Mouse (Mus musculus): Measurements from ENCODE around the gene Gcnt1. TPM values are rescaled to one million over a fixed set of nuclear protein-coding genes. Genes with fewer than 3 reads are reported as not detected.

Gcnt1 gene
- total and polyA plus RNA-seq, 2 experiments from 2014 or later: 2.5 to 9.9 TPM

GRCm38 (mm10) chr19:17406823-17407222 is 34.2 kb upstream of the Gcnt1 start:
- H3K27ac ChIP-seq (ENCODE audit: low read depth): no peak overlapping the region
- no peak for ATAC-seq (ENCODE audit: insufficient read depth, low read depth)
- no peaks in the 10 kb centered on the region for H3K9me3 ChIP-seq (replicated peaks; ENCODE audit: control insufficient read depth, low read length)
- H3K4me2 ChIP-seq (ENCODE audit: low read depth, low read length): no peak overlapping the region
- no peak for DNase-seq (ENCODE audit: low spot score)
- TF ChIP-seq EP300 (IDR thresholded peaks at IDR 0.05; ENCODE audit: low read depth) (no peak), CTCF (IDR thresholded peaks at IDR 0.05; ENCODE audit: low read depth) (no peak)
- H3K36me3 ChIP-seq (replicated peaks; ENCODE audit: control insufficient read depth, insufficient read depth, low read length): no peaks in the 10 kb centered on the region
- no peak overlapping the region for H3K4me3 ChIP-seq (ENCODE audit: low read depth, low read length)
- H3K9ac ChIP-seq (replicated peaks; ENCODE audit: low read depth, low read length): no peak overlapping the region
- no peaks in the 10 kb centered on the region for H3K27me3 ChIP-seq (ENCODE audit: control insufficient read depth, insufficient read depth, low read length)
- no peaks in the 10 kb centered on the region for H3K4me1 ChIP-seq (ENCODE audit: control insufficient read depth, insufficient read depth)
- 89% methylated on average over 5 of the region's 5 CpGs for WGBS

GRCm38 (mm10) chr19:17403175-17403574 is 30.5 kb upstream of the Gcnt1 start:
- H3K9ac ChIP-seq (replicated peaks; ENCODE audit: low read depth, low read length): no peak overlapping the region
- H3K4me1 ChIP-seq (ENCODE audit: control insufficient read depth, insufficient read depth): no peaks in the 10 kb centered on the region
- no peaks in the 10 kb centered on the region for H3K27me3 ChIP-seq (ENCODE audit: control insufficient read depth, insufficient read depth, low read length)
- WGBS: 82% methylated on average over 4 of the region's 4 CpGs
- H3K27ac ChIP-seq (ENCODE audit: low read depth): no peak overlapping the region
- ATAC-seq (ENCODE audit: insufficient read depth, low read depth): no peak
- no peak overlapping the region for H3K4me2 ChIP-seq (ENCODE audit: low read depth, low read length)
- DNase-seq (ENCODE audit: low spot score): no peak
- H3K9me3 ChIP-seq (replicated peaks; ENCODE audit: control insufficient read depth, low read length): no peaks in the 10 kb centered on the region
- H3K36me3 ChIP-seq (replicated peaks; ENCODE audit: control insufficient read depth, insufficient read depth, low read length): peaks cover 26% of the 10 kb centered on the region
- H3K4me3 ChIP-seq (ENCODE audit: low read depth, low read length): no peak overlapping the region
- TF ChIP-seq EP300 (IDR thresholded peaks at IDR 0.05; ENCODE audit: low read depth) (no peak), CTCF (IDR thresholded peaks at IDR 0.05; ENCODE audit: low read depth) (no peak)

GRCm38 (mm10) chr19:17400571-17400970 is 27.9 kb upstream of the Gcnt1 start:
- no peak for TF ChIP-seq CTCF (IDR thresholded peaks at IDR 0.05; ENCODE audit: low read depth)
- no peak for TF ChIP-seq EP300 (IDR thresholded peaks at IDR 0.05; ENCODE audit: low read depth)
- Histone ChIP-seq H3K9me3 (replicated peaks; ENCODE audit: control insufficient read depth, low read length) (no peaks in the 10 kb centered on the region), H3K27me3 (ENCODE audit: control insufficient read depth, insufficient read depth, low read length) (no peaks in the 10 kb centered on the region), H3K9ac (replicated peaks; ENCODE audit: low read depth, low read length) (no peak overlapping the region), H3K27ac (ENCODE audit: low read depth) (no peak overlapping the region), H3K4me1 (ENCODE audit: control insufficient read depth, insufficient read depth) (no peaks in the 10 kb centered on the region), H3K36me3 (replicated peaks; ENCODE audit: control insufficient read depth, insufficient read depth, low read length) (peaks cover 38% of the 10 kb centered on the region), H3K4me2 (ENCODE audit: low read depth, low read length) (no peak overlapping the region), H3K4me3 (ENCODE audit: low read depth, low read length) (no peak overlapping the region)
- no peak for ATAC-seq (ENCODE audit: insufficient read depth, low read depth)
- no peak for DNase-seq (ENCODE audit: low spot score)
- 55% methylated on average over 4 of the region's 4 CpGs for WGBS

GRCm38 (mm10) chr19:17399965-17400364 is 27.3 kb upstream of the Gcnt1 start:
- H3K27me3 ChIP-seq (ENCODE audit: control insufficient read depth, insufficient read depth, low read length): no peaks in the 10 kb centered on the region
- TF ChIP-seq CTCF (IDR thresholded peaks at IDR 0.05; ENCODE audit: low read depth) (no peak), EP300 (IDR thresholded peaks at IDR 0.05; ENCODE audit: low read depth) (no peak)
- no peak overlapping the region for H3K4me3 ChIP-seq (ENCODE audit: low read depth, low read length)
- no peak overlapping the region for H3K9ac ChIP-seq (replicated peaks; ENCODE audit: low read depth, low read length)
- 81% methylated on average over 4 of the region's 4 CpGs for WGBS
- no peak overlapping the region for H3K4me2 ChIP-seq (ENCODE audit: low read depth, low read length)
- no peaks in the 10 kb centered on the region for H3K9me3 ChIP-seq (replicated peaks; ENCODE audit: control insufficient read depth, low read length)
- DNase-seq (ENCODE audit: low spot score): no peak
- H3K4me1 ChIP-seq (ENCODE audit: control insufficient read depth, insufficient read depth): peaks cover 4% of the 10 kb centered on the region
- H3K36me3 ChIP-seq (replicated peaks; ENCODE audit: control insufficient read depth, insufficient read depth, low read length): peaks cover 38% of the 10 kb centered on the region
- H3K27ac ChIP-seq (ENCODE audit: low read depth): no peak overlapping the region
- ATAC-seq (ENCODE audit: insufficient read depth, low read depth): no peak

GRCm38 (mm10) chr19:17397922-17398321 is 25.3 kb upstream of the Gcnt1 start:
- DNase-seq (ENCODE audit: low spot score) (no peak), ATAC-seq (ENCODE audit: insufficient read depth, low read depth) (no peak)
- 63% methylated on average over 5 of the region's 5 CpGs for whole genome bisulfite sequencing
- Histone ChIP-seq H3K4me3 (ENCODE audit: low read depth, low read length) (no peak overlapping the region), H3K36me3 (replicated peaks; ENCODE audit: control insufficient read depth, insufficient read depth, low read length) (peaks cover 38% of the 10 kb centered on the region), H3K9me3 (replicated peaks; ENCODE audit: control insufficient read depth, low read length) (no peaks in the 10 kb centered on the region), H3K4me1 (ENCODE audit: control insufficient read depth, insufficient read depth) (peaks cover 16% of the 10 kb centered on the region), H3K27ac (ENCODE audit: low read depth) (no peak overlapping the region), H3K4me2 (ENCODE audit: low read depth, low read length) (no peak overlapping the region), H3K27me3 (ENCODE audit: control insufficient read depth, insufficient read depth, low read length) (no peaks in the 10 kb centered on the region), H3K9ac (replicated peaks; ENCODE audit: low read depth, low read length) (no peak overlapping the region)
- TF ChIP-seq EP300 (IDR thresholded peaks at IDR 0.05; ENCODE audit: low read depth) (no peak), CTCF (IDR thresholded peaks at IDR 0.05; ENCODE audit: low read depth) (no peak)

GRCm38 (mm10) chr19:17396802-17397201 is 24.2 kb upstream of the Gcnt1 start:
- WGBS: 58% methylated on average over 4 of the region's 4 CpGs
- Histone ChIP-seq H3K9ac (replicated peaks; ENCODE audit: low read depth, low read length) (no peak overlapping the region), H3K4me2 (ENCODE audit: low read depth, low read length) (no peak overlapping the region), H3K4me3 (ENCODE audit: low read depth, low read length) (no peak overlapping the region), H3K27ac (ENCODE audit: low read depth) (peak overlapping the region; percentile 57), H3K9me3 (replicated peaks; ENCODE audit: control insufficient read depth, low read length) (no peaks in the 10 kb centered on the region), H3K27me3 (ENCODE audit: control insufficient read depth, insufficient read depth, low read length) (no peaks in the 10 kb centered on the region), H3K4me1 (ENCODE audit: control insufficient read depth, insufficient read depth) (peaks cover 16% of the 10 kb centered on the region), H3K36me3 (replicated peaks; ENCODE audit: control insufficient read depth, insufficient read depth, low read length) (peaks cover 38% of the 10 kb centered on the region)
- TF ChIP-seq CTCF (IDR thresholded peaks at IDR 0.05; ENCODE audit: low read depth): no peak
- peak; percentile 48; the same call in 1 of the 2 replicates for TF ChIP-seq EP300 (IDR thresholded peaks at IDR 0.05; ENCODE audit: low read depth)
- peak; percentile 39 for DNase-seq (ENCODE audit: low spot score)
- no peak for ATAC-seq (ENCODE audit: insufficient read depth, low read depth)

Data from heart, postnatal 0 days (tissue).